ENCODE assay signal across 14 mouse cellular contexts in the genomic region with DNA sequence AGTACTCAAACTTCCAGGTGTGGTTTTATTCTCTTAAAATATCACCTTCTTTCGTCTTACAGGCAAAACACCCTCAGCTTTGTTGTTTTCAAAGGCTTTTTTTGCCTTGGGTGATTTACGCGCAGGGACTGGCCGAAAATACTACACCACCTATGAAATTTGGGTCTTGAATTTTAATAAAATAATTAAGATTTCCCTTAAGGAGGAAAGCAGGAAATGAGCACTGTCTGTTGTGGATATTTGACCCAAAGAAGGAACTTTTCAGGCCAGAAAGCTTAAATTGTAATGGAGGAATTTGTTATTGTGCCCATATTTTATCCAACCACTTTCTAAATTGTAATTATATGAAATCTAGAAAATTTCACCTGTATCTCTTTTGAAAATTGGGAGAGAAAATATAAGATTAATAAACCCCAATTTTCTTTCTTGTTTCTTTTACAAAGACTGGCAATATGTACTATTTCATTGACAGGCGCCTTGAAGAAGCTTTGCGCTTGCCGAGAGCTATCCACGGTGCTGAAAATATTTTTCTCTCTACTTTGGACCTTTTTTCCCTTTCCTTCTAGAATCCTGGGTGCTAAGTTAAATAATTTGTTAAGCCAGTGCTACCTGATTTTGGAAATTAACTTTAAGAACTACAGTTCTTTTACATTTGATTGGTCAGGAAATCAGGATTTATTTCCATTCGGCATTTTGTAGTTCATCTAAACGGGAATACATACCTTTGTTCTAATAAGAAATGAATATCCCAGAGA. TPM values are rescaled to one million over a fixed set of nuclear protein-coding genes. Genes with fewer than 3 reads are reported as not detected.
DNase-seq lines count a peak whose midpoint lies in the region; ATAC-seq and TF ChIP-seq lines count a peak whose summit lies in the region.
"Had no signal": no experiment of that assay in that cellular context is flagged by ENCODE, and none has a peak within 500 bp of the region (broad histone marks: within the 10 kb centered on the region; RNA-seq: fewer than 3 reads in every experiment).

No protein-coding gene starts in this region.

- no peak overlapping the region for H3K27ac ChIP-seq in limb, embryonic 14.5 days (replicated peaks; ENCODE audit: low read depth, low read length)
- no peak overlapping the region for H3K27ac ChIP-seq in limb, embryonic 10.5 days
- H3K27ac ChIP-seq in MEL (ENCODE audit: control insufficient read depth, low read depth, low read length) = no peak overlapping the region
- no peak overlapping the region for H3K27ac ChIP-seq in liver, embryonic 12.5 days

- TF ChIP-seq POLR2A in limb, embryonic 14.5 days (IDR thresholded peaks at IDR 0.05; ENCODE audit: borderline replicate concordance, extremely low read depth, insufficient read depth, insufficient read length) = no peak
- no peak for TF ChIP-seq POLR2A in MEL (IDR thresholded peaks at IDR 0.05; ENCODE audit: control insufficient read depth in 1 of 2, insufficient read depth in 1 of 2, low read depth in 1 of 2, low read length in 2 of 2, poor library complexity in 1 of 2)

- H3K4me1 ChIP-seq in limb, embryonic 14.5 days (ENCODE audit: control insufficient read depth, insufficient read depth, low read length) = peaks cover 6% of the 10 kb centered on the region; the same call in 1 of the 2 replicates
- peaks cover 23% of the 10 kb centered on the region for H3K4me1 ChIP-seq in limb, embryonic 10.5 days
- H3K4me1 ChIP-seq in MEL (ENCODE audit: control insufficient read depth in 1 of 2, insufficient read depth in 2 of 2, low read length in 2 of 2) = no peaks in the 10 kb centered on the region
- peaks cover 8% of the 10 kb centered on the region for H3K4me1 ChIP-seq in liver, embryonic 12.5 days

- peak; percentile 71 for DNase-seq in limb, embryonic 14.5 days (ENCODE audit: low spot score)
- no peak for DNase-seq in limb, embryonic 10.5 days (ENCODE audit: low spot score)
- DNase-seq in MEL (ENCODE audit: low read depth, low spot score) (peak; percentile 43), adipocyte (ENCODE audit: low spot score) (peak; percentile 36)
- DNase-seq in mesoderm, embryonic 11.5 days (ENCODE audit: low read depth, low spot score) = peak; percentile 80
- DNase-seq: adrenal gland, adult 8-10 months; gastrocnemius, postnatal 14 days had no signal

- no peaks in the 10 kb centered on the region for H3K79me2 ChIP-seq in MEL (ENCODE audit: control insufficient read depth, insufficient read depth, low read length, poor library complexity)

- TF ChIP-seq EP300 in MEL (IDR thresholded peaks at IDR 0.05; ENCODE audit: low read depth in 1 of 2, low read length in 2 of 2) = no peak

- 12% methylated on average over 10 of the region's 10 CpGs for WGBS in limb, embryonic 14.5 days
- WGBS in limb, embryonic 10.5 days = 12% methylated on average over 10 of the region's 10 CpGs
- WGBS in liver, embryonic 12.5 days (ENCODE audit: insufficient replicate concordance) = 18% methylated on average over 10 of the region's 10 CpGs

- no peak for TF ChIP-seq RAD21 in MEL (IDR thresholded peaks at IDR 0.05; ENCODE audit: low read depth, low read length)

- no peaks in the 10 kb centered on the region for H3K9me3 ChIP-seq in limb, embryonic 14.5 days (ENCODE audit: control insufficient read depth, low read length)
- no peaks in the 10 kb centered on the region for H3K9me3 ChIP-seq in limb, embryonic 10.5 days (replicated peaks)
- H3K9me3 ChIP-seq in MEL (replicated peaks; ENCODE audit: insufficient read depth, low read length) = no peaks in the 10 kb centered on the region
- H3K9me3 ChIP-seq in liver, embryonic 12.5 days (replicated peaks) = no peaks in the 10 kb centered on the region

- ATAC-seq in limb, embryonic 14.5 days (ENCODE audit: low FRiP score, low read depth) = no peak
- ATAC-seq in inflammation-experienced regulatory T-cells, adult 6 months = no peak
- ATAC-seq in liver, embryonic 12.5 days = no peak

- no peaks in the 10 kb centered on the region for H3K36me3 ChIP-seq in limb, embryonic 14.5 days (ENCODE audit: control insufficient read depth, insufficient read depth, low read length)
- no peaks in the 10 kb centered on the region for H3K36me3 ChIP-seq in limb, embryonic 10.5 days
- H3K36me3 ChIP-seq in MEL (ENCODE audit: control insufficient read depth in 1 of 2, insufficient read depth in 2 of 2, low read length in 2 of 2) = no peaks in the 10 kb centered on the region
- H3K36me3 ChIP-seq in liver, embryonic 12.5 days = no peaks in the 10 kb centered on the region
- H3K36me3 ChIP-seq: G1E had no signal

- no peak for TF ChIP-seq CTCF in MEL (IDR thresholded peaks at IDR 0.05 in 2 of 3, conservative IDR thresholded peaks at IDR 0.05 in 1 of 3; ENCODE audit: control insufficient read depth in 1 of 3, insufficient read depth in 1 of 3, low read depth in 2 of 3, low read length in 3 of 3, poor library complexity in 1 of 3, severe bottlenecking in 1 of 3)

- no peak overlapping the region for H3K4me3 ChIP-seq in limb, embryonic 14.5 days (replicated peaks; ENCODE audit: low read length)
- no peak overlapping the region for H3K4me3 ChIP-seq in limb, embryonic 10.5 days
- H3K4me3 ChIP-seq in MEL (ENCODE audit: control insufficient read depth in 1 of 2, insufficient read depth in 1 of 2, low read depth in 2 of 2, low read length in 2 of 2) = no peak overlapping the region
- H3K4me3 ChIP-seq in liver, embryonic 12.5 days = no peak overlapping the region

- no peak overlapping the region for H3K4me2 ChIP-seq in limb, embryonic 14.5 days (replicated peaks; ENCODE audit: low read depth, low read length, severe bottlenecking)
- no peak overlapping the region for H3K4me2 ChIP-seq in liver, embryonic 12.5 days

- H3K27me3 ChIP-seq in limb, embryonic 14.5 days (ENCODE audit: control insufficient read depth, insufficient read depth, low read length) = peaks cover 86% of the 10 kb centered on the region
- H3K27me3 ChIP-seq in limb, embryonic 10.5 days (ENCODE audit: low read depth, poor library complexity, severe bottlenecking) = peaks cover 99% of the 10 kb centered on the region
- no peaks in the 10 kb centered on the region for H3K27me3 ChIP-seq in MEL (ENCODE audit: control insufficient read depth in 1 of 2, insufficient read depth in 2 of 2, low read length in 2 of 2)
- peaks cover 86% of the 10 kb centered on the region for H3K27me3 ChIP-seq in liver, embryonic 12.5 days (replicated peaks)

- H3K9ac ChIP-seq in limb, embryonic 14.5 days (ENCODE audit: low read depth, low read length, severe bottlenecking) = no peak overlapping the region
- no peak overlapping the region for H3K9ac ChIP-seq in MEL (ENCODE audit: control insufficient read depth, low read depth, low read length, poor library complexity, severe bottlenecking)
- H3K9ac ChIP-seq in liver, embryonic 12.5 days = no peak overlapping the region

TF ChIP-seq in MEL, 35 proteins besides CTCF, POLR2A, EP300 and RAD21:
- TF ChIP-seq SIN3A (IDR thresholded peaks at IDR 0.05; ENCODE audit: low read length) (0 out of 2 replicates have a peak, but pooled peaks have one; percentile 31), SMC3 (IDR thresholded peaks at IDR 0.05; ENCODE audit: low read depth, low read length) (no peak)

RNA-seq across cellular contexts. Expression of a gene that starts 2.8 kb away (rescaled TPM):
- 0.03 and 0.05 TPM in 2 replicates for polyA plus RNA-seq in limb, embryonic 14.5 days (2012; rRNA removed)
- not detected in 2 replicates for polyA plus RNA-seq in limb, embryonic 14.5 days (2014; fragmentation: Nextera tagmentation; extraction: Ambion mirVana)
- polyA plus RNA-seq in limb, embryonic 10.5 days (2016; fragmentation: Nextera tagmentation; extraction: Ambion mirVana) = not detected in 2 replicates
- total RNA-seq in MEL (2012; rRNA removed) = not detected in 2 replicates
- polyA plus RNA-seq in MEL (2012; ENCODE audit: insufficient read depth in 1 of 2, insufficient read length in 2 of 2, low read depth in 1 of 2, low replicate concordance in 2 of 2, missing spikeins in 1 of 2) = not detected
- not detected for polyA plus RNA-seq in inflammation-experienced regulatory T-cells, adult 6 months (2017; shearing (Covaris generic))
- not detected in 2 replicates for polyA plus RNA-seq in liver, embryonic 12.5 days (2016; fragmentation: Nextera tagmentation; extraction: Ambion mirVana)
- total RNA-seq: adrenal gland, adult 8-10 months; G1E; gastrocnemius, postnatal 14 days had no signal
- polyA plus RNA-seq: heart, postnatal 0 days; kidney, embryonic 16.5 days; liver, embryonic 16.5 days; testis, adult 2 months had no signal
